Mouse (Mus musculus) heart, postnatal 4 days (tissue): Measurements from ENCODE around the gene Rabep2. TPM values are rescaled to one million over a fixed set of nuclear protein-coding genes. Genes with fewer than 3 reads are reported as not detected.

Source experiments
- DNase-seq: peaks from one replicate; pipeline ENCODE4 v3.0.0; 2021
- total RNA-seq, 2 experiments: library from RNA; stranded (reverse); gene quantifications; 2 replicates each; pipeline ENCODE4 v1.2.3; 2021

Gene Rabep2
- total RNA-seq, 2 experiments from 2014 or later: 11.8 to 15.0 TPM

GRCm38 (mm10) chr7:126434726-126435125, 6.2 kb downstream of the Rabep2 start:
- DNase-seq: no peak

GRCm38 (mm10) chr7:126435801-126436200, 7.2 kb downstream of the Rabep2 start:
- DNase-seq: no peak

- peak; percentile 82 for DNase-seq
Measured at GRCm38 (mm10) chr7:126436851-126437250, 8.3 kb downstream of the Rabep2 start.

GRCm38 (mm10) chr7:126440134-126440533, 11.6 kb downstream of the Rabep2 start:
- no peak for DNase-seq

- DNase-seq: no peak
Measured at GRCm38 (mm10) chr7:126443997-126444396, 15.4 kb downstream of the Rabep2 start.

- no peak for DNase-seq
Measured at GRCm38 (mm10) chr7:126444536-126444935, 16.0 kb downstream of the Rabep2 start.

GRCm38 (mm10) chr7:126445104-126445815, 16.7 kb downstream of the Rabep2 start:
- no peak for DNase-seq

GRCm38 (mm10) chr7:126446217-126446616, 17.7 kb downstream of the Rabep2 start:
- DNase-seq: no peak

GRCm38 (mm10) chr7:126448481-126448880, 19.9 kb downstream of the Rabep2 start:
- no peak for DNase-seq

- no peak for DNase-seq
Measured at GRCm38 (mm10) chr7:126449991-126450390, 21.4 kb downstream of the Rabep2 start.

- DNase-seq: no peak
Measured at GRCm38 (mm10) chr7:126450641-126451040, 22.1 kb downstream of the Rabep2 start.

- DNase-seq: no peak
Measured at GRCm38 (mm10) chr7:126452244-126452643, 23.7 kb downstream of the Rabep2 start.

- DNase-seq: no peak
Measured at GRCm38 (mm10) chr7:126453861-126454260, 25.3 kb downstream of the Rabep2 start.

GRCm38 (mm10) chr7:126455242-126455641, 26.7 kb downstream of the Rabep2 start:
- no peak for DNase-seq

GRCm38 (mm10) chr7:126456382-126457266, 28.1 kb downstream of the Rabep2 start:
- no peak for DNase-seq

- no peak for DNase-seq
Measured at GRCm38 (mm10) chr7:126458225-126458624, 29.7 kb downstream of the Rabep2 start.

GRCm38 (mm10) chr7:126458844-126459618, 30.5 kb downstream of the Rabep2 start:
- no peak for DNase-seq

- no peak for DNase-seq
Measured at GRCm38 (mm10) chr7:126460623-126461399, 32.3 kb downstream of the Rabep2 start.

GRCm38 (mm10) chr7:126461626-126462025, 33.1 kb downstream of the Rabep2 start:
- DNase-seq: no peak

GRCm38 (mm10) chr7:126463004-126463403, 34.4 kb downstream of the Rabep2 start, which contains the start of gene Atp2a1:
TSS of gene Atp2a1 (minus strand) at chr7:126463108.
- DNase-seq: no peak

- DNase-seq: no peak
Measured at GRCm38 (mm10) chr7:126463547-126463946, 35.0 kb downstream of the Rabep2 start.

GRCm38 (mm10) chr7:126464121-126464520, 35.6 kb downstream of the Rabep2 start:
- no peak for DNase-seq
